Mouse (Mus musculus) spleen, adult 2 months (tissue): Measurements from ENCODE around the gene L2hgdh. TPM values are rescaled to one million over a fixed set of nuclear protein-coding genes. Genes with fewer than 3 reads are reported as not detected.
"Not testable (repeated sequence)": the region's sequence is repeated elsewhere in the genome, so short reads cannot be mapped to it uniquely, and the experiment has no call there.

Experiments
- DNase-seq, 2 experiments: peaks; one replicate each; pipeline versions ENCODE4 v3.0.0 to v3.0.0-alpha.2; 2012 to 2021; ENCODE audit warnings: low spot score in 2 of 2, low read depth in 1 of 2
- H3K27ac ChIP-seq: fragments of 200-500 bp; 2 replicates; pipeline ENCODE4 v1.5.1; 2012; ENCODE audit warnings: low read length, inconsistent platforms; ENCODE audit not compliant: insufficient read depth
- H3K27me3 ChIP-seq: fragments of 200-500 bp; 2 replicates; pipeline ENCODE4 v1.6.1; 2012; ENCODE audit warnings: mild to moderate bottlenecking, moderate library complexity, low read length, inconsistent platforms; ENCODE audit not compliant: control insufficient read depth, insufficient read depth
- H3K36me3 ChIP-seq: fragments of 200-500 bp; 2 replicates; pipeline ENCODE4 v1.6.1; 2012; ENCODE audit warnings: mild to moderate bottlenecking, low read length, inconsistent platforms; ENCODE audit not compliant: control insufficient read depth, insufficient read depth
- H3K4me1 ChIP-seq: fragments of 200-500 bp; 2 replicates; pipeline ENCODE4 v1.6.1; 2011; ENCODE audit warnings: inconsistent platforms; ENCODE audit not compliant: control insufficient read depth, insufficient read depth, insufficient read length
- H3K4me3 ChIP-seq: fragments of 200-500 bp; 2 replicates; pipeline ENCODE4 v1.5.1; 2011; ENCODE audit warnings: mild to moderate bottlenecking, inconsistent platforms; ENCODE audit not compliant: insufficient read depth, insufficient read length; ENCODE audit errors: extremely low read depth
- CTCF ChIP-seq: fragments of 200-500 bp; IDR thresholded peaks from 2 replicates; pipeline ENCODE4 v1.5.1; 2011; ENCODE audit warnings: mild to moderate bottlenecking, inconsistent platforms; ENCODE audit not compliant: insufficient read depth, insufficient read length, insufficient replicate concordance; ENCODE audit errors: extremely low read depth
- POLR2A ChIP-seq: fragments of 200-500 bp; IDR thresholded peaks from 2 replicates; pipeline ENCODE4 v1.6.1; 2011; ENCODE audit warnings: low read depth, low read length, inconsistent platforms
- WGBS: fragments of 180-500 bp; shearing (Covaris S2); methylation state at CpG from one replicate; pipeline ENCODE4 v1.1.7; 2018; 5-methylcytosine and 5-hydroxymethylcytosine counted together
- polyA plus RNA-seq: library from polyadenylated mRNA; depleted of rRNA; stranded (reverse); fragments of >200 nt; gene quantifications from 2 replicates; pipeline ENCODE4 v1.2.3, GENCODE M21; 2012; rRNA removed

The L2hgdh gene
- polyA plus RNA-seq, 1 experiment, result 1.4 TPM

- Histone ChIP-seq H3K4me1 (no peaks in the 10 kb centered on the region), H3K27me3 (no peaks in the 10 kb centered on the region), H3K36me3 (no peaks in the 10 kb centered on the region), H3K4me3 (no peak overlapping the region), H3K27ac (no peak overlapping the region)
- TF ChIP-seq CTCF, result no peak
- no peak for TF ChIP-seq POLR2A
- DNase-seq, result no peak
- 93% methylated on average over 5 of the region's 5 CpGs for whole genome bisulfite sequencing
Measured at GRCm38 (mm10) chr12:69666721-69667120, 58.0 kb downstream of the L2hgdh start.

- DNase-seq, result no peak
- no peaks in the 10 kb centered on the region for H3K36me3 ChIP-seq
- H3K4me1 ChIP-seq, result no peaks in the 10 kb centered on the region
- H3K27ac ChIP-seq, result no peak overlapping the region
- H3K4me3 ChIP-seq, result no peak overlapping the region
- H3K27me3 ChIP-seq, result no peaks in the 10 kb centered on the region
- no peak for TF ChIP-seq POLR2A
- 97% methylated on average over 5 of the region's 5 CpGs for WGBS
Measured at GRCm38 (mm10) chr12:69661658-69662057, 63.0 kb downstream of the L2hgdh start.

- not testable (repeated sequence) for H3K27me3 ChIP-seq, H3K4me3 ChIP-seq, H3K36me3 ChIP-seq, H3K27ac ChIP-seq, H3K4me1 ChIP-seq
- DNase-seq, result peak in 1 of 2 experiments; percentile 23
Measured at GRCm38 (mm10) chr12:69653973-69654372, 70.7 kb downstream of the L2hgdh start.

- no peak for DNase-seq
- Histone ChIP-seq H3K36me3 (peaks cover 6% of the 10 kb centered on the region), H3K27ac (no peak overlapping the region), H3K4me1 (no peaks in the 10 kb centered on the region), H3K4me3 (no peak overlapping the region), H3K27me3 (no peaks in the 10 kb centered on the region)
- WGBS, result 90% methylated on average over 8 of the region's 8 CpGs
- no peak for TF ChIP-seq POLR2A
- TF ChIP-seq CTCF, result no peak
Measured at GRCm38 (mm10) chr12:69649511-69649910, 75.2 kb downstream of the L2hgdh start.

GRCm38 (mm10) chr12:69645821-69646616, 78.7 kb downstream of the L2hgdh start:
- Histone ChIP-seq H3K4me3 (no peak overlapping the region), H3K27ac (no peak overlapping the region), H3K4me1 (no peaks in the 10 kb centered on the region), H3K27me3 (no peaks in the 10 kb centered on the region), H3K36me3 (peaks cover 6% of the 10 kb centered on the region)
- 86% methylated on average over 8 of the region's 8 CpGs for WGBS
- no peak for DNase-seq
- no peak for TF ChIP-seq CTCF
- no peak for TF ChIP-seq POLR2A

GRCm38 (mm10) chr12:69644877-69645276, 79.8 kb downstream of the L2hgdh start:
- WGBS, result 69% methylated on average over 3 of the region's 3 CpGs
- Histone ChIP-seq H3K36me3 (peaks cover 8% of the 10 kb centered on the region), H3K27ac (no peak overlapping the region), H3K4me1 (no peaks in the 10 kb centered on the region), H3K27me3 (no peaks in the 10 kb centered on the region), H3K4me3 (no peak overlapping the region)
- no peak for TF ChIP-seq CTCF
- TF ChIP-seq POLR2A, result no peak
- DNase-seq, result no peak

- Histone ChIP-seq H3K4me3 (no peak overlapping the region), H3K27ac (no peak overlapping the region), H3K36me3 (peaks cover 12% of the 10 kb centered on the region), H3K4me1 (no peaks in the 10 kb centered on the region), H3K27me3 (no peaks in the 10 kb centered on the region)
- 97% methylated on average over 5 of the region's 5 CpGs for WGBS
- no peak for DNase-seq
- TF ChIP-seq CTCF (no peak), POLR2A (no peak)
Measured at GRCm38 (mm10) chr12:69642877-69643276, 81.8 kb downstream of the L2hgdh start.

Other genes with a start within 250 kb of the L2hgdh start
- 5.9 and 10.3 TPM in 2 replicates for gene Vcpkmt, start 141.8 kb downstream of the L2hgdh start, polyA plus RNA-seq
- 8.7 and 9.3 TPM in 2 replicates for gene Sos2, start 43.0 kb downstream of the L2hgdh start, polyA plus RNA-seq
- gene Atp5s, start 77 bp upstream of the L2hgdh start, polyA plus RNA-seq, result 7.9 and 10.5 TPM in 2 replicates
- 2.2 and 2.7 TPM in 2 replicates for gene Cdkl1, start 66.4 kb upstream of the L2hgdh start, polyA plus RNA-seq
- gene Atl1, start 167.7 kb upstream of the L2hgdh start, polyA plus RNA-seq, result 0.72 and 0.78 TPM in 2 replicates
- 6.7 and 9.7 TPM in 2 replicates for gene Map4k5, start 168.3 kb upstream of the L2hgdh start, polyA plus RNA-seq